Mouse (Mus musculus) MEL (cell line): ENCODE data around the gene Casp2. TPM values are rescaled to one million over a fixed set of nuclear protein-coding genes. Genes with fewer than 3 reads are reported as not detected.

ENCODE experiments used
- DNase-seq: peaks from one replicate; pipeline ENCODE4 v3.0.0; 2011; ENCODE audit warnings: low read depth, low spot score
- H3K27ac ChIP-seq: 2 replicates; pipeline ENCODE4 v1.5.1; 2012; ENCODE audit warnings: low read depth, mild to moderate bottlenecking, control low read depth, low read length, moderate library complexity; ENCODE audit not compliant: control insufficient read depth
- H3K27me3 ChIP-seq, 2 experiments: fragments of 150-350 bp in 1 of 2; sonication (generic) in 1 of 2; 2 replicates each; pipeline ENCODE4 v1.6.1; 2012; ENCODE audit warnings: low read length in 2 of 2, mild to moderate bottlenecking in 2 of 2, improper control_type of control experiment in 1 of 2, moderate library complexity in 1 of 2; ENCODE audit not compliant: insufficient read depth in 2 of 2, control insufficient read depth in 1 of 2
- H3K36me3 ChIP-seq, 2 experiments: 2 replicates each; pipeline ENCODE4 v1.6.1; 2012 to 2014; ENCODE audit warnings: low read length in 2 of 2, improper control_type of control experiment in 1 of 2, inconsistent platforms in 1 of 2, mild to moderate bottlenecking in 1 of 2; ENCODE audit not compliant: insufficient read depth in 2 of 2, control insufficient read depth in 1 of 2
- H3K4me1 ChIP-seq, 2 experiments: fragments of 150-350 bp in 1 of 2; sonication (generic) in 1 of 2; 2 replicates each; pipeline ENCODE4 v1.6.1; 2012; ENCODE audit warnings: low read length in 2 of 2, improper control_type of control experiment in 1 of 2, mild to moderate bottlenecking in 1 of 2; ENCODE audit not compliant: insufficient read depth in 2 of 2, control insufficient read depth in 1 of 2
- H3K4me3 ChIP-seq, 2 experiments: fragments of 150-350 bp in 1 of 2; sonication (generic) in 1 of 2; 2 replicates each; pipeline ENCODE4 v1.5.1; 2012; ENCODE audit warnings: low read depth in 2 of 2, low read length in 2 of 2, mild to moderate bottlenecking in 2 of 2, moderate library complexity in 2 of 2, control low read depth in 1 of 2, improper control_type of control experiment in 1 of 2; ENCODE audit not compliant: control insufficient read depth in 1 of 2, insufficient read depth in 1 of 2
- H3K79me2 ChIP-seq: 2 replicates; pipeline ENCODE4 v1.6.1; 2012; ENCODE audit warnings: mild to moderate bottlenecking, low read length, moderate library complexity; ENCODE audit not compliant: control insufficient read depth, poor library complexity, insufficient read depth
- H3K9ac ChIP-seq: 2 replicates; pipeline ENCODE4 v1.6.1; 2012; ENCODE audit warnings: low read depth, mild to moderate bottlenecking, control low read depth, low read length, moderate library complexity; ENCODE audit not compliant: control insufficient read depth, poor library complexity, severe bottlenecking
- H3K9me3 ChIP-seq: fragments of 150-350 bp; sonication (generic); replicated peaks from 2 replicates; pipeline ENCODE4 v1.6.1; 2012; ENCODE audit warnings: mild to moderate bottlenecking, low read length, improper control_type of control experiment, moderate library complexity; ENCODE audit not compliant: insufficient read depth
- CHD2 ChIP-seq: IDR thresholded peaks from 2 replicates; pipeline ENCODE4 v1.6.1; 2011; ENCODE audit warnings: low read length, improper control_type of control experiment
- ELF1 ChIP-seq: IDR thresholded peaks from 2 replicates; pipeline ENCODE4 v1.6.1; 2014; ENCODE audit warnings: low read depth, mild to moderate bottlenecking, inconsistent platforms, low read length, improper control_type of control experiment, moderate library complexity
- EP300 ChIP-seq, 2 experiments: IDR thresholded peaks; 2 replicates each; pipeline ENCODE4 v1.6.1; 2011; ENCODE audit warnings: improper control_type of control experiment in 2 of 2, low read length in 2 of 2, low read depth in 1 of 2, mild to moderate bottlenecking in 1 of 2
- ETS1 ChIP-seq: IDR thresholded peaks from 2 replicates; pipeline ENCODE4 v1.6.1; 2012; ENCODE audit warnings: low read depth, mild to moderate bottlenecking, inconsistent platforms, low read length, improper control_type of control experiment, moderate library complexity
- GABPA ChIP-seq: IDR thresholded peaks from 2 replicates; pipeline ENCODE4 v1.6.1; 2012; ENCODE audit warnings: low read depth, mild to moderate bottlenecking, inconsistent platforms, low read length, improper control_type of control experiment, moderate library complexity
- GATA1 ChIP-seq: IDR thresholded peaks from 2 replicates; pipeline ENCODE4 v1.6.1; 2011; ENCODE audit warnings: low read depth, low read length, improper control_type of control experiment
- HCFC1 ChIP-seq: IDR thresholded peaks from 2 replicates; pipeline ENCODE4 v1.6.1; 2012; ENCODE audit warnings: low read depth, mild to moderate bottlenecking, inconsistent platforms, low read length, improper control_type of control experiment, moderate library complexity
- JUND ChIP-seq: IDR thresholded peaks from 2 replicates; pipeline ENCODE4 v1.6.1; 2011; ENCODE audit warnings: low read depth, mild to moderate bottlenecking, improper control_type of control experiment, low read length
- KAT2A ChIP-seq: conservative IDR thresholded peaks from 2 replicates; pipeline ENCODE4 v1.6.1; 2012; ENCODE audit warnings: low read depth, low read length, improper control_type of control experiment, inconsistent platforms
- MAZ ChIP-seq: IDR thresholded peaks from 2 replicates; pipeline ENCODE4 v1.6.1; 2012; ENCODE audit warnings: low read depth, mild to moderate bottlenecking, inconsistent platforms, low read length, improper control_type of control experiment
- MXI1 ChIP-seq: IDR thresholded peaks from 2 replicates; pipeline ENCODE4 v1.6.1; 2011; ENCODE audit warnings: mild to moderate bottlenecking, low read depth, low read length, improper control_type of control experiment
- MYB ChIP-seq: IDR thresholded peaks from 2 replicates; pipeline ENCODE4 v1.6.1; 2011; ENCODE audit warnings: mild to moderate bottlenecking, low read depth, low read length, improper control_type of control experiment
- RAD21 ChIP-seq: IDR thresholded peaks from 2 replicates; pipeline ENCODE4 v1.6.1; 2011; ENCODE audit warnings: mild to moderate bottlenecking, low read depth, low read length, improper control_type of control experiment
- RCOR1 ChIP-seq: IDR thresholded peaks from 2 replicates; pipeline ENCODE4 v1.6.1; 2012; ENCODE audit warnings: low read depth, mild to moderate bottlenecking, inconsistent platforms, low read length, improper control_type of control experiment
- SIN3A ChIP-seq: IDR thresholded peaks from 2 replicates; pipeline ENCODE4 v1.6.1; 2012; ENCODE audit warnings: low read length, improper control_type of control experiment, inconsistent platforms
- TAL1 ChIP-seq: IDR thresholded peaks from 2 replicates; pipeline ENCODE4 v1.6.1; 2012; ENCODE audit warnings: mild to moderate bottlenecking, inconsistent platforms, low read length, moderate library complexity, mixed read lengths
- TBP ChIP-seq: IDR thresholded peaks from 2 replicates; pipeline ENCODE4 v1.8.0; 2011; ENCODE audit warnings: low read depth, low read length, improper control_type of control experiment
- TCF12 ChIP-seq: IDR thresholded peaks from 2 replicates; pipeline ENCODE4 v1.6.1; 2014; ENCODE audit warnings: low read depth, mild to moderate bottlenecking, inconsistent platforms, low read length, improper control_type of control experiment, moderate library complexity
- UBTF ChIP-seq: IDR thresholded peaks from 2 replicates; pipeline ENCODE4 v1.6.1; 2012; ENCODE audit warnings: low read depth, mild to moderate bottlenecking, inconsistent platforms, low read length, improper control_type of control experiment, moderate library complexity, borderline replicate concordance; ENCODE audit not compliant: insufficient read depth
- USF1 ChIP-seq: IDR thresholded peaks from 2 replicates; pipeline ENCODE4 v1.6.1; 2014; ENCODE audit warnings: low read depth, mild to moderate bottlenecking, inconsistent platforms, low read length, improper control_type of control experiment, moderate library complexity
- USF2 ChIP-seq, 2 experiments: IDR thresholded peaks; 2 replicates each; pipeline ENCODE4 v1.6.1; 2011 to 2012; ENCODE audit warnings: improper control_type of control experiment in 2 of 2, low read length in 2 of 2, borderline replicate concordance in 1 of 2, inconsistent platforms in 1 of 2, low read depth in 1 of 2, mild to moderate bottlenecking in 1 of 2; ENCODE audit not compliant: insufficient read depth in 1 of 2
- ZC3H11A ChIP-seq: IDR thresholded peaks from 2 replicates; pipeline ENCODE4 v1.6.1; 2012; ENCODE audit warnings: low read depth, mild to moderate bottlenecking, inconsistent platforms, low read length, improper control_type of control experiment
- ZKSCAN1 ChIP-seq: IDR thresholded peaks from 2 replicates; pipeline ENCODE4 v1.6.1; 2012; ENCODE audit warnings: low read depth, mild to moderate bottlenecking, inconsistent platforms, low read length, improper control_type of control experiment, moderate library complexity
- polyA plus RNA-seq, 2 experiments: library from polyadenylated mRNA; stranded (reverse) in 1 of 2; unstranded in 1 of 2; fragments of >175 nt in 1 of 2; fragments of >200 nt in 1 of 2; gene quantifications; 2 replicates each; pipeline versions ENCODE4 v1.2.1 to v1.2.4; 2012; ENCODE audit warnings: low replicate concordance in 2 of 2, low read depth in 1 of 2; ENCODE audit not compliant: insufficient read length in 2 of 2, insufficient read depth in 1 of 2, missing spikeins in 1 of 2
- total RNA-seq: library from RNA; depleted of rRNA; stranded (reverse); fragments of 300-350 nt; gene quantifications from 2 replicates; pipeline ENCODE4 v1.2.3, GENCODE M21; 2012

Gene Casp2
- total and polyA plus RNA-seq, 3 experiments, result 21.3 to 42.3 TPM; not detected in 1

DNA sequence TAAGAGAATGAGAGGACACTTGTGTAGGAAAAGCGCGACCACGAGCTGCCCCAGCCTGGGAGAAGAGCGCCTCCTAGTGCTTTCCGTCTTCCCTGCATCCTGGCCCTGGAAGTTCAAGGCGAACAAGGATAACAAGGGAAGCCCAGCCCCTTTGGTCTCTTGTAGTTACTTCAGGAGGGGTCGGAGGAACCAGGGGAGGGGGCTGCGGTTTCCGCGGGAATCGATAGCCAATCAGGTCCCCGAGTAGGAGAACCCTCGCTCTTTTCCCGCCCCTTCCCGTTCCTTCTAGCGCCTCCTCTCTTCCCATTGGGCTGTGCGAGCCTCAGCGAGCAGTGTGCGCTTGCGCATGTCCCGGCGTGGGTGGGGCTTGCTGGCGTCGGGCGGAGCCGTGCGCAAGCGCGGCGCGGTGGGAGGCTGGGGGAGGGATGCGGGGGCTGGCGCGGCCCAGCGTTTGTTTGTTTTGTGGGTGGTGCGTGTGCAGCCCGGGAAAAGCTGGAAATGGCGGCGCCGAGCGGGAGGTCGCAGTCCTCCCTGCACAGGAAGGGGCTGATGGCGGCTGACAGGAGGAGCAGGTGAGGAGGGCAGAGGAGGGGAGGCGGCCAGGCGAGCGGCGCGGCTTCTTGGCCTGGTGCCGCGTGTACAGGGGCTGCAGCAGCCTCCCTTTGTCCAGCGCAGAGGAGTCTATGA is at the start of gene Casp2 (continued):
- TF ChIP-seq ZC3H11A (0 out of 2 replicates have a peak, but pooled peaks have one; percentile 28), HCFC1 (peak; percentile 81), GATA1 (peak; percentile 37; the same call in 1 of the 2 replicates), TBP (no peak)

DNA sequence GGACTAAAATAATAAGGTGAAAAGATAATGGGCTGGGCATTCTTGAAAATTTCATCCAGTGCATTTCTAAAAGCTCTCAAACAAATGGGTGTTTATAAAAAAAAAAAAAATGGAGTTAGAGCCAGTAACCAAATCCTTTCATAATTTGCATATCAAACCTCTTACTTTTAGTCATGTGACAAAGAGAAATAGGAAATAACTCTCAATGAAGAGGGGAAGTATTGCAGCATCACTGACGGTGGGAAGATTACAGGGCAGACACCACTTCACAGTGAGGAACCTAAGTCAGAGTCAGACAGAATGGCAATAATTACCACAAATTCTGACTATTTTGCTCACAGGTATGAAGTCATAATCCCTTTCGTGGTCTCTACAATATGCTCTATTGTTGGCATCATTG is 49.8 kb upstream of the Casp2 start, which contains the start of gene Tas2r144:
Tas2r144 (plus strand) TSS at position 301 of the 400 bp plus-strand sequence.
- no peaks in the 10 kb centered on the region for H3K27me3 ChIP-seq
- H3K79me2 ChIP-seq, result no peaks in the 10 kb centered on the region
- no peak within 1 kb of the TSS for H3K4me3 ChIP-seq
- TF ChIP-seq ZKSCAN1 (no peak), TAL1 (no peak), SIN3A (no peak), KAT2A (no peak), USF2 (IDR thresholded peaks at IDR 0.05; ENCODE audit: borderline replicate concordance in 1 of 2, insufficient read depth in 1 of 2, low read depth in 1 of 2, low read length in 2 of 2) (no peak), CHD2 (no peak), HCFC1 (no peak), USF1 (no peak; the same call in 1 of the 2 replicates), TBP (no peak), RAD21 (no peak), MXI1 (no peak), ZC3H11A (no peak)
- H3K9me3 ChIP-seq, result no peaks in the 10 kb centered on the region
- H3K4me1 ChIP-seq, result no peaks in the 10 kb centered on the region
- H3K36me3 ChIP-seq, result no peaks in the 10 kb centered on the region
- no peak within 1 kb of the TSS for H3K27ac ChIP-seq
- no peak within 1 kb of the TSS for H3K9ac ChIP-seq
- DNase-seq, result peak; percentile 5

DNA sequence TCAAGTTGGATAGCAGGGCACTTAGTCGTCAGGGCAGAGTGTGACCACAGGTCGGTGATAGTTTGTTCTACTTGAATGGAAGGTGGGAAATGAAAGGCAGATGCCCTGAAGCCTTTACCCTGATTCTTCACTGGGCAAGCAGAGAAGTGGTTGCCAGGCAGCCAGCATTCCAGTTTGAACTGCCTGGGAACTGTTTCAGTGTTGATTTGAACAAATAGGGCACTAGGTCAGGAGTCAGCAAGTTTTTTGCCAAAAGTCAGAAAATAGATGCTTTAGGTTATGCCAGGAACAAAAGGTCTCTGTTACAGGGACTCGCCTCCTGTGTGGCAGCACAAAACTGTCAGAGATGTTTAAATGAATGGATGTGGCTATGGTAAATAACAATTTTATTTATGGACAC is 42.5 kb upstream of the Casp2 start:
- Histone ChIP-seq H3K27me3 (no peaks in the 10 kb centered on the region; a peak in 1 of 4 replicates), H3K9ac (no peak overlapping the region), H3K36me3 (no peaks in the 10 kb centered on the region), H3K27ac (no peak overlapping the region), H3K4me3 (no peak overlapping the region), H3K79me2 (no peaks in the 10 kb centered on the region), H3K4me1 (no peaks in the 10 kb centered on the region), H3K9me3 (no peaks in the 10 kb centered on the region)
- TF ChIP-seq MAZ (no peak), MYB (no peak), ETS1 (no peak), ELF1 (no peak), RCOR1 (no peak), RAD21 (no peak), EP300 (IDR thresholded peaks at IDR 0.05; ENCODE audit: low read depth in 1 of 2, low read length in 2 of 2) (no peak), GABPA (no peak), HCFC1 (no peak), GATA1 (no peak), TCF12 (no peak), UBTF (no peak), JUND (no peak)
- DNase-seq, result no peak
